Mouse (Mus musculus) MEL (cell line): Measurements from ENCODE around the gene Ctsm.

Source experiments
- CTCF ChIP-seq, 3 experiments: IDR thresholded peaks in 2 of 3; conservative IDR thresholded peaks in 1 of 3; 2 replicates each; pipeline ENCODE4 v1.5.1; 2011 to 2012; ENCODE audit warnings: low read length in 3 of 3, low read depth in 2 of 3, mild to moderate bottlenecking in 2 of 3, improper control_type of control experiment in 1 of 3, inconsistent platforms in 1 of 3, mixed read lengths in 1 of 3, moderate library complexity in 1 of 3; ENCODE audit not compliant: control insufficient read depth in 1 of 3, insufficient read depth in 1 of 3, poor library complexity in 1 of 3, severe bottlenecking in 1 of 3
- ETS1 ChIP-seq: IDR thresholded peaks from 2 replicates; pipeline ENCODE4 v1.6.1; 2012; ENCODE audit warnings: low read depth, mild to moderate bottlenecking, inconsistent platforms, low read length, improper control_type of control experiment, moderate library complexity
- GABPA ChIP-seq: IDR thresholded peaks from 2 replicates; pipeline ENCODE4 v1.6.1; 2012; ENCODE audit warnings: low read depth, mild to moderate bottlenecking, inconsistent platforms, low read length, improper control_type of control experiment, moderate library complexity
- GATA1 ChIP-seq: IDR thresholded peaks from 2 replicates; pipeline ENCODE4 v1.6.1; 2011; ENCODE audit warnings: low read depth, low read length, improper control_type of control experiment
- HCFC1 ChIP-seq: IDR thresholded peaks from 2 replicates; pipeline ENCODE4 v1.6.1; 2012; ENCODE audit warnings: low read depth, mild to moderate bottlenecking, inconsistent platforms, low read length, improper control_type of control experiment, moderate library complexity
- MAX ChIP-seq: IDR thresholded peaks from 2 replicates; pipeline ENCODE4 v1.6.1; 2011; ENCODE audit warnings: low read length, improper control_type of control experiment
- POLR2A ChIP-seq, 2 experiments: IDR thresholded peaks; 2 replicates each; pipeline ENCODE4 v1.6.1; 2011 to 2012; ENCODE audit warnings: low read length in 2 of 2, mild to moderate bottlenecking in 2 of 2, control low read depth in 1 of 2, improper control_type of control experiment in 1 of 2, low read depth in 1 of 2, moderate library complexity in 1 of 2; ENCODE audit not compliant: control insufficient read depth in 1 of 2, insufficient read depth in 1 of 2, poor library complexity in 1 of 2
- POLR2AphosphoS2 ChIP-seq: IDR thresholded peaks from 2 replicates; pipeline ENCODE4 v1.6.1; 2011; ENCODE audit warnings: low read length, improper control_type of control experiment
- USF1 ChIP-seq: IDR thresholded peaks from 2 replicates; pipeline ENCODE4 v1.6.1; 2014; ENCODE audit warnings: low read depth, mild to moderate bottlenecking, inconsistent platforms, low read length, improper control_type of control experiment, moderate library complexity
- ZKSCAN1 ChIP-seq: IDR thresholded peaks from 2 replicates; pipeline ENCODE4 v1.6.1; 2012; ENCODE audit warnings: low read depth, mild to moderate bottlenecking, inconsistent platforms, low read length, improper control_type of control experiment, moderate library complexity
- ZNF384 ChIP-seq: IDR thresholded peaks from 2 replicates; pipeline ENCODE4 v1.6.1; 2012; ENCODE audit warnings: low read depth, mild to moderate bottlenecking, inconsistent platforms, low read length, improper control_type of control experiment

GRCm38 (mm10) chr13:61570027-61570426, 28.4 kb upstream of the Ctsm start, which contains the start of gene Cts3:
- TF ChIP-seq MAX (no peak), CTCF (IDR thresholded peaks at IDR 0.05 in 2 of 3, conservative IDR thresholded peaks at IDR 0.05 in 1 of 3; ENCODE audit: control insufficient read depth in 1 of 3, insufficient read depth in 1 of 3, low read depth in 2 of 3, low read length in 3 of 3, poor library complexity in 1 of 3, severe bottlenecking in 1 of 3) (no peak), USF1 (no peak), GABPA (no peak), POLR2A (IDR thresholded peaks at IDR 0.05; ENCODE audit: control insufficient read depth in 1 of 2, insufficient read depth in 1 of 2, low read depth in 1 of 2, low read length in 2 of 2, poor library complexity in 1 of 2) (no peak), POLR2AphosphoS2 (no peak), GATA1 (no peak), ZNF384 (no peak), ZKSCAN1 (no peak), HCFC1 (no peak), ETS1 (no peak)
